Mouse (Mus musculus): ENCODE results near the gene Zc3h8. TPM values are rescaled to one million over a fixed set of nuclear protein-coding genes. Genes with fewer than 3 reads are reported as not detected.
A peak's percentile ranks its signal among the peaks of the same experiment; 100 is the strongest.

Zc3h8 gene
- 8.1 and 8.3 TPM in 2 replicates for polyA plus RNA-seq (2012; rRNA removed)

DNA sequence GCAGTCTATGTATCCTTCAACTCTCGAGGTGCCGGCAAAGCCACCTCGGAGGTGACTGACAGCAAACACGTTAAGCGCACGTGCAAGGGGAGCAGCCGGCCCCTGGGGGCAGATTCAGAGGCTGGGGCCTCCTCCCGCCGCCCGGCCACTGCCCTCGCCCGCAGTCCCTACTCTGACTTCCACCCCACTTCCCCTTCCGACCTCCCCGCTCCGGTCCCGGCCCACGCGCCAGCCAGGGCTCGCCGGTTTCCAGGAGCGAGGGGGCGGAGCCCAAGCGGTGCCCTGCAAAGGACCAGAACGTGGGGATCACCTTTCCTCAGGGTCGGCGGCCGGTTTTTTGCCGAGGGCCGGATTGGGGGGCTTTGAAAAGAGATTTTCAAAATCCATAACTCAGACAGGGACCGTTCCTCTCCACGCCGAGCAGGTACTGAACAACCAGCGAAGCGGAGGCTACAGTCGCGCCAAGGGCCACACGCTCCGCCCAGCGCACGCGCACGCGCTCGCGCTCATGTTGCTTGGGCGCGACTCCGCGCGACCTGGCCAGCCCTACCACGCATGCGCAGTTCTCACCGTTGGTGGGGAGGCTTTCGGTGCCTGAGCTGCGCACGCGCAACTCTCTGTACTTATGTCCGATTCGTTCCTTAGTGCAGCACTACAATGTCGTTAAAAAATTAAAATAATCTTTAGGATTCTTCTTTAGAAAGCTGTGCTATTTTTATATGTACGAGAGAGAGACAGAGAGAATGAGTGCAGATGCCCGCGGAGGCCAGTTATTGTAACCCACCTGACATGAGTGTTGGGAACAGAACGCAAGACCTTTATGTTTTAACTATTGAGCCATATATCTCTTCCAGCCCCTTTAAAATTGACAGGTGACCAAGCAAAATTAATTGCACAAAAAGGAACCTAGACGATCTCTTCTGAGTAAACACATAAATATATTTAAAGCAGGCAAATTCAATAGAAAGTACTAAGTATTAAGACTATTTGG is at the start of gene Zc3h8:
Gene Zc3h8, minus strand, starts transcription at position 540 of the 991 bp plus-strand sequence.
- peak within 1 kb of the TSS; percentile 1; the same call in 1 of the 2 replicates for H3K27ac ChIP-seq (ENCODE audit: insufficient read depth, low read length)
- TF ChIP-seq CTCF (IDR thresholded peaks at IDR 0.05; ENCODE audit: extremely low read depth, insufficient read depth, low read length) (no peak), POLR2A (IDR thresholded peaks at IDR 0.05; ENCODE audit: extremely low read depth, insufficient read depth, low read length) (peak; percentile 94)
- H3K4me1 ChIP-seq (ENCODE audit: control insufficient read depth, insufficient read depth, low read length), result no peaks in the 10 kb centered on the region
- H3K4me3 ChIP-seq (ENCODE audit: insufficient read depth, low read length), result peak within 1 kb of the TSS; percentile 34

DNA sequence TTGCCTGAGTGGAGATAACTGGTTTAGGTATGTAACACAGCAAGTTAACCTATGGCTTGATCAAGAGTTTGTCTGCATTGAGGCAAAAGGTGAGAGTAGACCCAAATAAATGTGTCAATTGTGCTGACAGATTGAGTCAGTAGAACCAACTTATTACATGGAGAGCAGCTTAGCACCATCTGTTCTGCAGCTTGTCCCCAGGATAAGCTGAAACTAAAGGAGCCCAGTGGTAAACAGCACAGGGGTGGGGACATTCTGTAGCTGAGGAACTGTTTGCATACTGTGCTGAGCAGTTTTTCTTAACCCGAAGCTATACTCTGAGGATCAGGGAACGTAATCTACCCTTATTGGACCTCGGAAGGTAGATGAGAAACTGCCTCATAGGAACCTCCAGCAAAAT is 40.9 kb upstream of the Zc3h8 start:
- Histone ChIP-seq H3K27ac (ENCODE audit: insufficient read depth, low read length) (no peak overlapping the region), H3K4me3 (ENCODE audit: insufficient read depth, low read length) (no peak overlapping the region), H3K4me1 (ENCODE audit: control insufficient read depth, insufficient read depth, low read length) (no peaks in the 10 kb centered on the region; the same call in 1 of the 2 replicates)
- TF ChIP-seq POLR2A (IDR thresholded peaks at IDR 0.05; ENCODE audit: extremely low read depth, insufficient read depth, low read length) (no peak), CTCF (IDR thresholded peaks at IDR 0.05; ENCODE audit: extremely low read depth, insufficient read depth, low read length) (no peak)

DNA sequence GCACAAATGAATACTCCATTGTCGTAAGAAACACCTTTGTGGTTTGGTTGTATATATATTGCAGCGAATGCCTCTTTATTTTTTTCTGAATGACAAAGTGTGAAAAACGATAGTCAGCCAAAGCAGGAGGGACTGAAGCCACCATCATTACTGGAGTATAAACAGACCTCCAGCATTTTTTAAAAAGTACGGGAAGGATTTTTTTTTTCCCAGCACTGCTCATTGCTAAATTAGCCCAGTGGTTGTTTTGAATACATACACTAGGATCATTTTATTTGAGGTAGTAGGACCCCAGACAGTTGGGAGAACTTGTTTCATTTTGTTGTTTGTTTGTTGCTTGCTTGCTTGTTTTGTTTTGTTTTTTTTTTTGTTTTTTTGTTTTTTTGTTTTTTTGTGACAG is 31.7 kb upstream of the Zc3h8 start:
- no peak for TF ChIP-seq CTCF (IDR thresholded peaks at IDR 0.05; ENCODE audit: extremely low read depth, insufficient read depth, low read length)
- no peak for TF ChIP-seq POLR2A (IDR thresholded peaks at IDR 0.05; ENCODE audit: extremely low read depth, insufficient read depth, low read length)
- H3K27ac ChIP-seq (ENCODE audit: insufficient read depth, low read length), result no peak overlapping the region
- H3K4me1 ChIP-seq (ENCODE audit: control insufficient read depth, insufficient read depth, low read length), result no peaks in the 10 kb centered on the region; the same call in 1 of the 2 replicates
- H3K4me3 ChIP-seq (ENCODE audit: insufficient read depth, low read length), result no peak overlapping the region

DNA sequence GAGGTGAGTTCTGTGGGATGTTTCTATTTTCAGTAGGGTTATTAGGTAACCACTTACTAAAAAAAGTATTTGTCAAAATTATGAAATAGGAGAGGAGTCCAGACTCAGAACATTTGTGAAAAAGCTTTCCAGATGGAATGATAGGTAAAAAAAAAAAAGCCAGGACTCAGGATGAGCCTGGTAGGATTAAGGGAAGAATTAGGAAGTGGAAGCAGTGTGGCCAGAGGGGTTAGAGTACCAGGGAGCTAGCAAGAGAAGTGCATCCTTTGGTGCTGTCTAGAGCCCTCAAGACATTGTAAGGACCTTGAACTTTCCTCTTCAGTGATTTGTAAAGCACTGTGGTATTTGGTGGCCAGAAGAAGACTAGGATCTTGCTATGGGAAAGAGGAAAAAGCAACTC is 28.4 kb upstream of the Zc3h8 start:
- Histone ChIP-seq H3K27ac (ENCODE audit: insufficient read depth, low read length) (no peak overlapping the region), H3K4me1 (ENCODE audit: control insufficient read depth, insufficient read depth, low read length) (peaks cover 2% of the 10 kb centered on the region; the same call in 1 of the 2 replicates), H3K4me3 (ENCODE audit: insufficient read depth, low read length) (no peak overlapping the region)
- TF ChIP-seq POLR2A (IDR thresholded peaks at IDR 0.05; ENCODE audit: extremely low read depth, insufficient read depth, low read length) (no peak), CTCF (IDR thresholded peaks at IDR 0.05; ENCODE audit: extremely low read depth, insufficient read depth, low read length) (no peak)

DNA sequence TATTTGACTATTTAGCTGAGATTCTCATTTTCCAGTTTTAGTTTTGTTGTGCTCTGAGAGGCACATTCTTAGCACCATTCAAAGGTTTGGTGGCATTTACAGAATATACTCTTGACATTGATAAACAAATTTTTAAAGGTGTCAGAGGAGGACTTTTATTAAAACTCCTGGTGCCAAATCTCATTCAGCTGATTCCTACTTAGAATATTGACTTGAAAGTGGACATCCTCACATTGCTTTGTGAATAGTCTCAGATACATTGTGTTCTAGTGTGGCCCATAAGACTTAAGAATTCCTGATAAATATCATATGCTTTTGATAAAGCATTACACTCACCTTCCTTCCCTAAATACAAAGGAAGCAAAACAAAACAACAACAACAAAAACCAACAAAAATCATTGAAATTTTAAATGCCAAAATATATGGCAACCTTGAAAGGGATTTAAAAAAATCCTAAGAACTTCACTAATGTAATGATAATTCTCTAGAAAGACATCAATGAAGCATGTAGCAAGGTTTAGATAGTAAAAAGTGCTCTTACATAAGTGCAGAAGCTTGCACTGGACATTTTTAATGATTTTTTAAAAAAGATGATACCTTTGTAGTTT is 24.7 kb upstream of the Zc3h8 start:
- no peak overlapping the region for H3K27ac ChIP-seq (ENCODE audit: insufficient read depth, low read length)
- H3K4me1 ChIP-seq (ENCODE audit: control insufficient read depth, insufficient read depth, low read length), result peaks cover 2% of the 10 kb centered on the region; the same call in 1 of the 2 replicates
- TF ChIP-seq POLR2A (IDR thresholded peaks at IDR 0.05; ENCODE audit: extremely low read depth, insufficient read depth, low read length) (no peak), CTCF (IDR thresholded peaks at IDR 0.05; ENCODE audit: extremely low read depth, insufficient read depth, low read length) (no peak)
- H3K4me3 ChIP-seq (ENCODE audit: insufficient read depth, low read length), result peak overlapping the region; percentile 65

DNA sequence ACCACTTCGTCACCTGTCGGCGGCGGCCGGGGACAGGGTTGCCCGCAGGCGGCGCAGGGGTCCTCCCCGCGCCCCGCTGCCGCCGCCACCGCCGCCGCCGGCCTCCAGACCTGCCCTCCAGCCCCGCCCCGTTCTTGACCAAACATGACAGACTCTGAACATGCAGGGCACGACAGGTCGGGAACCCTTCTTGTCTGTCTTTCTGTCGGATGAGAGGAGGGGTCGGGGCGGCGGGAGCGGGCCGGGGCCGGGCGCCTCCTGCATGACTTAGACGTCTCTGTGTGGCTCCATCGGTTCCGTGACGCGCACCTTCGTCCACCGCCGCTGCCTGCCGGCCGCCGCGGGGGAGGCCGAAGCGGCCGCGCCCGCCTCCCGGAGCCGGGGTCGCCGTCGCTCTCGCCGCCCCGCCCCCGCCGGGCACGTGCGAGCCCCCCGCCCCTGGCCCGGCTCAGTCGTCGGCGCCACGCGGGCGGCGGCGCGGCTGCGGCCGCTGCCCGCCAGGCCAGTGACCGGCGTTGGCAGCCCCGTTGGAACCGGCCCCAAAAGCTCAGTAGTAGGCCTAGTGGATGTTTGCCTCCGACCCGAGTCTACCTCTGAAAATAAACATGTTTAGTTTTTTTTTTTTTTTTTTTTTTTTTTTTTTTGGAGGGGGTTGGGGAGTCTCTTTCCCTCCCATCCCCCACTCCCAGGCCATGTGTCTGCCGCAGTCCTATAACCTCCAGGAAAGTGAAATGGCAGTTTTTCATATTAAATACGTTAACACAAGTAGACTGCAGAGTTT is 24.0 kb upstream of the Zc3h8 start, which contains the start of gene Gm10762:
Gene Gm10762, minus strand, starts transcription at position 65 of the 781 bp plus-strand sequence.
- TF ChIP-seq POLR2A (IDR thresholded peaks at IDR 0.05; ENCODE audit: extremely low read depth, insufficient read depth, low read length), result no peak
- no peak for TF ChIP-seq CTCF (IDR thresholded peaks at IDR 0.05; ENCODE audit: extremely low read depth, insufficient read depth, low read length)
- peak within 1 kb of the TSS; percentile 65 for H3K4me3 ChIP-seq (ENCODE audit: insufficient read depth, low read length)
- H3K4me1 ChIP-seq (ENCODE audit: control insufficient read depth, insufficient read depth, low read length), result peaks cover 2% of the 10 kb centered on the region; the same call in 1 of the 2 replicates
- H3K27ac ChIP-seq (ENCODE audit: insufficient read depth, low read length), result peak within 1 kb of the TSS; percentile 100

DNA sequence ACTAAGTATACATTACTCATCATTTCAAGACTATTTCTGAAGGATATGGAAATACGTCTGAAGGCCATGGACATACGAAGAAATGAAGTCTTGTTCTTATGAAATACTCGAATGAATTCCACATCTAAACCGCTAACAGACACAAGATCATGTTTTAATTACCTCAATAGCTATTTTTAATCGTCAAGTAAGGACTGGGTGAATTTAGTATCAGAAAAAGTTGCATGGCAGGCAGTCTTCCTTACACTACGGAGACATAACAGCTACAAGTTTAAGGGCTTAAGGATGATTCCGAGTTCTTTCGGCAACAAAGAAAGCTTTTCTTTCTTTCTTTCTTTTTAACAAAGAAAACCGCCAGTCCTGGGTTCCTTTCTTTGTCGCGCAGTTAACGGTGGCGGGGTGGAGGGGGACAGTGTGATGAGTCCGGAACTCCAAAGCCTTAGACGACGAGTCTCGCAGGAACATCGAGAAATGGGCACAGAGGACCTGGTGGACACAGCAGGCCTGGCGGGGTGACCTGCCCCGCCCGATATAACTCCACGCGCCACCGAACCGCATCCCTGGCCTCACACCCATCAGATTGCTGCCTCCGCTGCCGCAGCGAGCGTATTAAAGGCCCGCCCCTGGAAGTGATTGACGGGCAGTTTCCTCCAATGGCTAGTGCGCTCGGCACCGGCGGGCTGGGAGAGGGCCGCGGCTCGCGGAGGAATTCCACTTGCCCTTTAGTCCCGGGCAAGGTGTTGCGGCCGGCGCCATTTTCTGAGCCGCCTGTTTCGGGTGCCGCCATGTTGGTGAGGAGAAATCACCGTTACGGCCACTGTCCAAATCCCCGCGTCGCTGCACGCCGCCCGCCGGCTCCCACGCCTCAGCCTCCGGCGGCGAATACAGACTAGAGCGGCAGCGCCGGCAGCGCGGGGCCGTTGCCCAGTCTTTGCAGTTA is 23.0 kb upstream of the Zc3h8 start, which contains the start of gene Zc3h6:
Gene Zc3h6, plus strand, starts transcription at position 762 of the 940 bp plus-strand sequence.
- peak within 1 kb of the TSS; percentile 65 for H3K4me3 ChIP-seq (ENCODE audit: insufficient read depth, low read length)
- H3K27ac ChIP-seq (ENCODE audit: insufficient read depth, low read length), result peak within 1 kb of the TSS; percentile 100
- peaks cover 2% of the 10 kb centered on the region; the same call in 1 of the 2 replicates for H3K4me1 ChIP-seq (ENCODE audit: control insufficient read depth, insufficient read depth, low read length)
- TF ChIP-seq CTCF (IDR thresholded peaks at IDR 0.05; ENCODE audit: extremely low read depth, insufficient read depth, low read length), result no peak
- peak; percentile 85 for TF ChIP-seq POLR2A (IDR thresholded peaks at IDR 0.05; ENCODE audit: extremely low read depth, insufficient read depth, low read length)

DNA sequence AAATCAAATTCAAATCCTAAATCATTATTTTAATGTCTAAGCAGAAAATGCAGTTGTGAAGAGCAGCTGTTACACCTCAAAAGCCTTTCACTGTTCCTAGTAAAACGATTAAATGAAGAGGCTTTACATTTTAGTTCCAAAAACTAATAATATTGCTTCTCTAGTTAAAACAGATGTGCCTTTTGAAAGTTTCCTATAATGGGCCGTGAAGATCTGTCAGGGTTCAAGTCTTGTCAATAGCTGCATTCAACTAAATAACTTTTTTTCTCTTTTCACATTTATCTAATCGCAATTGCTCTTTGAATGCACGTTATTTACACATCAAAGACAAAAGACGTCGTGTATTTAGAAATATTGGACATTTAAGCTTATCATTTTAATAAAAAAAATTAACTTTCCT is 22.4 kb upstream of the Zc3h8 start:
- peaks cover 2% of the 10 kb centered on the region; the same call in 1 of the 2 replicates for H3K4me1 ChIP-seq (ENCODE audit: control insufficient read depth, insufficient read depth, low read length)
- H3K27ac ChIP-seq (ENCODE audit: insufficient read depth, low read length), result no peak overlapping the region
- H3K4me3 ChIP-seq (ENCODE audit: insufficient read depth, low read length), result peak overlapping the region; percentile 65; the same call in 1 of the 2 replicates
- TF ChIP-seq CTCF (IDR thresholded peaks at IDR 0.05; ENCODE audit: extremely low read depth, insufficient read depth, low read length) (no peak), POLR2A (IDR thresholded peaks at IDR 0.05; ENCODE audit: extremely low read depth, insufficient read depth, low read length) (no peak)

Data from cortical plate, adult 2 months (tissue).